Mouse (Mus musculus) spleen, postnatal 10 days (tissue): ENCODE data around the gene Rab44.

Experiments
- DNase-seq, 2 experiments: peaks; one replicate each; pipeline ENCODE4 v3.0.0; 2021 to 2022; ENCODE audit warnings: low spot score in 2 of 2

Rab44 gene

GRCm38 (mm10) chr17:29165967-29166578, 52.1 kb downstream of the Rab44 start:
- DNase-seq, result no peak

- DNase-seq, result peak; percentile 48 to 84
These were observed 53.4 kb downstream of the Rab44 start for GRCm38 (mm10) chr17:29167371-29167770.

GRCm38 (mm10) chr17:29168438-29168837, 54.5 kb downstream of the Rab44 start:
- DNase-seq, result no peak

GRCm38 (mm10) chr17:29168996-29169601, 55.2 kb downstream of the Rab44 start:
- no peak for DNase-seq

- no peak for DNase-seq
These were observed 56.6 kb downstream of the Rab44 start for GRCm38 (mm10) chr17:29170431-29171000.

- peak; percentile 70 to 85 for DNase-seq
These were observed 57.2 kb downstream of the Rab44 start for GRCm38 (mm10) chr17:29171001-29171772.

GRCm38 (mm10) chr17:29172062-29172461, 58.1 kb downstream of the Rab44 start:
- peak in 1 of 2 experiments; percentile 79 for DNase-seq

GRCm38 (mm10) chr17:29173165-29173564, 59.2 kb downstream of the Rab44 start:
- DNase-seq, result no peak

GRCm38 (mm10) chr17:29175693-29176092, 61.7 kb downstream of the Rab44 start:
- no peak for DNase-seq

GRCm38 (mm10) chr17:29176391-29177267, 62.7 kb downstream of the Rab44 start:
- DNase-seq, result peak in 1 of 2 experiments; percentile 64

- peak in 1 of 2 experiments; percentile 50 for DNase-seq
These were observed 64.6 kb downstream of the Rab44 start for GRCm38 (mm10) chr17:29178503-29179059.

GRCm38 (mm10) chr17:29179917-29180316, 66.0 kb downstream of the Rab44 start:
- DNase-seq, result no peak

- no peak for DNase-seq
These were observed 66.6 kb downstream of the Rab44 start for GRCm38 (mm10) chr17:29180406-29181127.

GRCm38 (mm10) chr17:29181751-29182150, 67.8 kb downstream of the Rab44 start:
- DNase-seq, result no peak

- no peak for DNase-seq
These were observed 69.2 kb downstream of the Rab44 start for GRCm38 (mm10) chr17:29183162-29183561.

- DNase-seq, result no peak
These were observed 71.6 kb downstream of the Rab44 start for GRCm38 (mm10) chr17:29185376-29186046.

- DNase-seq, result no peak
These were observed 73.3 kb downstream of the Rab44 start for GRCm38 (mm10) chr17:29186989-29187859.

GRCm38 (mm10) chr17:29188989-29189388, 75.0 kb downstream of the Rab44 start:
- DNase-seq, result no peak

GRCm38 (mm10) chr17:29195579-29195978, 81.6 kb downstream of the Rab44 start:
- no peak for DNase-seq
